Mouse (Mus musculus) bone marrow macrophage, adult 2 months (primary cell): ENCODE measurements at regions not wholly inside any gene's neighbourhood (a gene's known extent, or its start where the extent isn't known, plus 50 kb on each side); places are given as distances from the start of the nearest gene placed in this dataset.

ENCODE experiments used
- CTCF ChIP-seq: IDR thresholded peaks from 2 replicates; pipeline ENCODE4 v1.5.1; 2012; ENCODE audit warnings: low read depth, mild to moderate bottlenecking, low read length, moderate library complexity
- POLR2A ChIP-seq: IDR thresholded peaks from 2 replicates; pipeline ENCODE4 v1.6.1; 2012; ENCODE audit warnings: mild to moderate bottlenecking, low read depth, low read length, borderline replicate concordance

DNA sequence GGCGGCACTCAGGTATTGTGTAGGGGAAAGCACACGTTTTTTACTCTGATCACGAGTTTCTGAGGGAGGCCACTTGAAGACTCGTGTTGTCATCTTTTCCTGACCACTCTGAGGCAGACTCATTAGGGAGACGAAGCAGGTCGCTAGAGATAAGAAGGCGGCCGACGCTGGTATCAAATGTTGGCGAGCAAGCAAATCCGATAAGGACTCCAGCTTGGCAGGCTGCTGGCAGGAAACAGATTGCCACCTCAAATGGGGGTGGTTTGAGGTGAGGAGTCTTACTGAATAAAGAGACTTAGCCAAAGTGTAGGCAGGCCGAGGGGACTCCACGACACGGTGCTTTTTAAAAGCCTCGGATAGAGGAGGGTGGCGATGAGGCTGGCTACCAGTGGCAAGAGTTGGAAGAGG is 262.7 kb upstream of the Got2 start:
- no peak for TF ChIP-seq POLR2A
- no peak for TF ChIP-seq CTCF
